Mouse (Mus musculus) adrenal gland, adult 2 months (tissue): Measurements from ENCODE around the gene Stx3. TPM values are rescaled to one million over a fixed set of nuclear protein-coding genes. Genes with fewer than 3 reads are reported as not detected.

Experiments used
- DNase-seq: peaks from one replicate; pipeline ENCODE4 v3.0.0; 2021
- polyA plus RNA-seq: library from polyadenylated mRNA; depleted of rRNA; stranded (reverse); fragments of >200 nt; gene quantifications from 2 replicates; pipeline ENCODE4 v1.2.3, GENCODE M21; 2012
- total RNA-seq, 2 experiments: library from RNA; stranded (reverse); gene quantifications; 2 replicates each; pipeline ENCODE4 v1.2.3; 2021

The Stx3 gene
- total and polyA plus RNA-seq, 3 experiments, result 8.3 to 9.6 (median 9.1) TPM

DNA sequence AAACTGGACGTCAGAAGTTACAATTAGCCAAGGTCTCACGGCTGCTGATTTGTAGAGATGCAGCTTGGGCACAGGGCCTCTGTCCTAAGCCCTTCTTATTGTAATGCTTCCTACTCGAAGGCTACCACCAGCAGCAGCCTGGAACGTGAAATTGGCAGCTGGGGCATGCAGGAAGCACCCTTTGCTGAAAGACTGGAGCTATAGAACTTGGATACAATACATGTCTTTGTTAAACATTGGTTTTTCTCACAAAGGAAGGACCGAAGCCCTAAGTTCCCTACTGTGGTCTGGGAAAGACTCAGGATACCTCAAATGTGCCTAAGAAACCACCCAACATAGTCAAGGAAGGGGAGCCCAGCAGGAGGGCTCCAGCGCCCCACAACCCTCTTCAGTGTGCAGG is 11.4 kb downstream of the Stx3 start:
- no peak for DNase-seq

DNA sequence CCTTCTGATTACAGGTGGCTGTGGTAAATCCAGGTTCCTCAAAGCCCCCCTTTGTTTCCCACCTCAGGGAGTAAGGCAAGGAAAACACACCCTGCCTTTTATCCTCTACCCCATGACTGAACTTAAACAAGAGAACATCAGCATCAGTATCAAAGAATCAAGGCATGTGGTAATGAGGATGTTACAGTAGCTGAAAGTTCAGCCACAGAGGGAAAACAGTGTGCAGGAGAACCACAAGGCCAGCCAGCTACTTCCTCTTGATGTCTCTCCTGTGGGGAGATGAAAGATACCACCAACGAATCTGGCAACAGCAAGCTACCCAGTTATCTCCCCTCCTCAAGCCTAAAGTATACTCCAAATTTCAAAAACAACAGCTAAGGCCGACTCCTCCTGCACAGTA is 12.0 kb downstream of the Stx3 start:
- DNase-seq, result no peak

DNA sequence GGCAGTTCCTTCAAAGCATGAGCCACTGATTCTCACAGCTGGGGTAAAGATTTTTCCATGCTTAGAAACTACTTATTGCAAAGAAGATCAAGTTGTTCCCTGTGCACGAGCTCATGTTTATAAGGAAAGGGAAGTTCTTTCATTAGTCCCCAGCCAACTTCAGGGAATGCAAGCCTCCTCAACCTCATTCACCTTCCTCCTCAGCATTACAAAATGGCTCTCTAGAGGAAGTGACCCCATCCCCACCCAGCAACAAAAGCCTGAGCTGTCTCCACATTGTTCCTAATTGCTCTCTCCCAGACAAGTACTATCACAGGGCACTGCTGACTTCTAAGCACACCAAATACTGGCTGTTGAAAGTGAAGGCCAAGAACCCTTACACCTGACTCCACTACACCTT is 14.8 kb downstream of the Stx3 start:
- DNase-seq, result no peak

DNA sequence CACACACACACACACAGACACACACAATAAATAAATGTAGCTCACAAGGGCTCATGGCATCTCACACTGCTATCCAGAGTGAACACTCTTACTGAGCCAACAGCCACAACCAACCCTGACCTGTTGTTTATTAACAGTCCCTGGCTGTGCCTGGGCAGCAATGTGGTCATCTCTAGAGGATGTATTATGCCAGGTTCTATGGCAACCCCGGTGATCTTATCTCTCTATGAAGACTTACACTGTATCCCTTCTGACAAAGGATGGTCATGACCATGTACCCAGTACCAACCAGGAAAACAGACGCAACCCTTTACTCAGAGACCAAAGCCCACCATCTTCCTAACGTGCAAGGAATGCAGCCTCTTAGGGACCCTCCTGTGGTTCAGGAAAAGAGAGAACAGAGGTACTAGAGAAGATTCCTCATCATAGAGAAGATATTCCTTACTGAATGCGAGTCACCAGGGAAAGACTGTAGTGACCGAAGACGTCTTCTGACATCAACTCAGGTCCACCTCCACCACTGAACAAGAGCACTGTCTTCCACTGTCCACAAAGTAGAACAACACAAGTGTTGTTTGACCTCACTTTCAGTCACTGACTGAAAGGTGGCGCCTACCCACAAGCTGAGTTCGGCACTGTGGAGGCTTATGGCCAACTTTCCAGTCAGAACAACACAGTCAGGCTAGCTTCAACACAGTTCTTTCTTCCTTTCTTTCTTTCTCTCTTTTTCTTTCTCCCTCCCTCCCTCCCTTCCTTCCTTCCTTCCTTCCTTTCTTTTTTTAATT is 18.5 kb downstream of the Stx3 start:
- DNase-seq, result no peak

DNA sequence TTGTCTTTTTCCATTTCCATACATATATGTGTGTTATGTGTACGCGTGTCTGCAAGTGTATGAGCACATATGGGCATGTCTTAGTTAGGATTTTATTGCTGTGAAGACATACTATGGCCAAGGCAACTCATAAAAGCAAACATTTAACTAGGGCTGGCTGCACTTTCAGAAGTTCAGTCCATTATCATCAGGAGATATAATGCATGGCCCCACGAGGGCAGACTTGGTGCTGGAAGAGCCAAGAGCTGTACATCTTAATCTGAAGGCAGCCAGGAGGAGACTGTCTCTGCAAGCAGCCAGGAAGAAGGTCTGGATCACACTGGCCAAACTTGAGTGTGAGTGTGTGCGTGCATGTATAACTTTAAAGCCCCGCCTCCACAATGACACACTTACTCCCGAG is 24.8 kb downstream of the Stx3 start:
- no peak for DNase-seq

DNA sequence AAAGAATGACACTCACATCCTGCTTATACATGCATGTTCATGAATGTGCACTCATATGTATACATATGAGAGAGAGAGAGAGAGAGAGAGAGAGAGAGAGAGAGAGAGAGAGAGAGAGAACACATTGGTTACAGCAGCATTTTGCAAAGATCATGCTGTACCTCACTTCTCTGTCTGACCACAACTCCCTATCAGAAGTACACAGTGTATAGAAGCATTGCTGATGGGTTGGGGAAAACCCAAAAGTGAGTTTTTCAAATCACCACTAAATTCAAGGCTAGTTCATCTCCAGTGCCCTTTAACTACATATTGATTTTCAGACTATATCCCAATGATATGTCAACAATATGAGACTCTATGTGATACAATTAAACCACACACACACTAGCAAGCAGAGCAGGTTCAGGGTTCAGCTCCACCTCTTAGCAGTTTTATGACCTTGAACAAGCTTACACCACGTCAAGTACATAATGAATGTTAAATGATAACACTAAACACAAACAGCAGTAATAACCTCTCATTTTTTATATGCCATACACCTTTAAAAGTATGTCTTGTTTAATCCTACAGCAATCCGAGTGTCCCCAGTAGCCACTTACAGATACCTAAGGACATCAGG is 25.4 kb downstream of the Stx3 start:
- DNase-seq, result no peak

DNA sequence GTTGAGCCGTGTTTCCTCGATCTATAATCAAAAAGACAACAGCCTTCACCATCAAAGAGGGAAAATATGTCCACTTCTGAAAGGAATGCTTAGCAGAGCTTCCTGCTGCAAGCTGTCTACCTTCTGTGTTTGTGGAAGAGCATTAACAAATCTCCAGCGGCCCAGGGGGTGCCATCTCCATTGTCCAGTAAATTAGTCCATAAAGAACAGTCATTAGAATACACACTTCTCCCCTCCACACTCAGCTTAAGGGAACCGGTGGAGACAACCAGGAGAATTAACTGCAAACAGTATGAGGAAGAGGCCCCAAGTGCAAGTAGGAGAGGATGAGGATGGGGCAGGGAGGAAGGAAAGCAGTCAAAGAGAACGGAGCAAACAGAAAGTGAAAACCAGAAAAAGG is 27.4 kb downstream of the Stx3 start:
- DNase-seq, result no peak

DNA sequence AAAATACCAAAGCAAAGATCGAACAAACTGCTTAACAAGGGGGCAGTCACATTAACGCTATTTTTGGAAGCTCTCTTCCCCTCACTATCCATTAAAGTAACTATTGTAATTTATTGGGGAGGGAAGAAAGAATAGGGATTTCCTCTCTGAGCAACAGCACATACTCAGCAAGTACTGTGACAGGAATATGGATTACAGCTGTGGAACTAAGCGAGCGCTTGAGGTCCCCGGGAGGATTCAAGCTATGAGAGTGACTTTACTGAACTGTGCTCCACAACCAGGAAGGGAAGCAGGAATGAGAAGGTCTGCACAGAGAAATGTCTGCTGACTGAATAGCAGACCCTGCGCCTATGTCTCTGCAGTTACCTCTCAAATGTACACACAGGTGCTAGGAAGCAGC is 30.3 kb downstream of the Stx3 start:
- DNase-seq, result no peak

DNA sequence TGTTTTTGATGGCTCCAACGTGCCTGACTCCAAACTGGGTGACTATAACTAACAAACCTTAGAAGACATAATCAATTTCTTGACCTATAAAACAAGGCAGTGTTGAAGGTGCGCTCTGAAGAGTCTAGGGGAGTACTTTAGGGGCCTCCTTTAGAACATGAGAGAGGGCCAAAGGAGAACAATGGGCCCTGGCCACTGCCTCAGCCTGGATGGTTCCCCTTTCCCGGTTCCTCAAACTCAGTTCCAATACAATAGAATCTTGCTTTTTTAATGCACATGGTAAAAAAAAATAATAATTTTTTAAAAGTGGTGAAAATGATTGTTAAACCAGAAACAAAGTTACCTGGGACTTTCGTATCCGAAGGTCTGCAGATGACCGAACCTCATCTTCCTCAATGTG is 31.4 kb downstream of the Stx3 start:
- no peak for DNase-seq

DNA sequence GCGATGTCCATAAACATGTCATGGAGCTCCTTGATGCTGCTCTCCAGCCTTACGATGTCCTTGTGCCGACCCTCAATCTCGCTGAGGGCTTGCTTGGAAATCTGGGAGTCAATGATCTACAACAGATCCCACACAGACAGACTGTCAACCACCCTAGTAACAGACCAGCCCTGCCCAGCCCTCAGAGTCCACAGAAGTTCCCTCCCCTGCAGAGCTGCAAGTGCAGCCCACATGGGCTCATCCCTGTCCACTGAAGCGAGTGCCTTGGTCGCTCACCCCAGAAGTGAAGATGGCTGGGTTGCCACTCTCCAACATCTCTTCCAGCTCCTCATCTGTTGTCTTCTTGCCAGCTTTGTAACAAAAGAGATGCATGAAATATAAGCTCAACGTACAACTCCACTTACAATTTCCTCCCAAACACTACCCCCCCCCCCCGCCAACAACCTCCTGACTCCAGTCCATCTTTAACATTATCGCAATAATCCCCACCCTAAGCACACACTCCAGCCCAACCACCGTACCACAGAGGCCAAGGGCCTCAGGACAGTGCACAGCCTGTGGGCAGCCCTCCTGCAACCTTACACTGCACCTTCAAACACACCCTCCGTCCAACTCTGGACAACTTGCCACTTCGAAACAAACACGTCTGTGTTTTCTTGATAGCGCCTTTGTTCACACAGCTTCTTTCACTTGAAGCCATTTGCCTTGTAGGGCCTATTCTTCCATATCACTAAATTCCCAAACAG is 33.6 kb downstream of the Stx3 start:
- DNase-seq, result no peak

DNA sequence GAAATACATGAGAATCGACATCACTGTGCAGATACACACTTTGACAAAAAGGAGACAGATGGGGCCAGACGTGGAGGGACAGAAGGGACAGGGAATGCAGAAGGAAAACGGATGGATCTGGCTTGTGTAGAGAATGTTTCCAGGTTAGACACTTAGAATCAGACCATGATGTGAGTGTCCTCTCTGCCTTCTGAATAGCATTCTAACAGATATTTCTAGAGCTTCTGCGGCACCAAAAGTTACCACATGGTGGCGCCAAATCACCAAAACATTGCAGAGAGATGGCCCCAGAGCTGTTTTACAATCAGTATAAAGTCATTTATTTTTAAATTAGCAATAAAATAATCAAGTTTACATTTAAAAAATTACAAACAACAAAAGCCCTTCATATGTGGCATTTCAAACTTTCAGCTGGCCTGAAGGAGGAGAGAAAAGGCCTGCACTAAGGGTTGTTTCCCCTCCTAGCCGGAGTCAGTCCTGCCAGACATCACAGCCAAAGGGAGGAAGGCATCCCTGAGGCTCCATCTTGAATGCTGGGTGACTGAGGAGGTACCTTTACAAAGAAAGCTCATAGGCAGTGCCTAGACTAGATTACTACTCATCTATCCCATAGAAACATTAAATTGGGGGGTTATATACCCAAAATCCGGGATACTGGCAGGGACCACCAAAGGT is 41.9 kb downstream of the Stx3 start:
- peak; percentile 38 for DNase-seq

DNA sequence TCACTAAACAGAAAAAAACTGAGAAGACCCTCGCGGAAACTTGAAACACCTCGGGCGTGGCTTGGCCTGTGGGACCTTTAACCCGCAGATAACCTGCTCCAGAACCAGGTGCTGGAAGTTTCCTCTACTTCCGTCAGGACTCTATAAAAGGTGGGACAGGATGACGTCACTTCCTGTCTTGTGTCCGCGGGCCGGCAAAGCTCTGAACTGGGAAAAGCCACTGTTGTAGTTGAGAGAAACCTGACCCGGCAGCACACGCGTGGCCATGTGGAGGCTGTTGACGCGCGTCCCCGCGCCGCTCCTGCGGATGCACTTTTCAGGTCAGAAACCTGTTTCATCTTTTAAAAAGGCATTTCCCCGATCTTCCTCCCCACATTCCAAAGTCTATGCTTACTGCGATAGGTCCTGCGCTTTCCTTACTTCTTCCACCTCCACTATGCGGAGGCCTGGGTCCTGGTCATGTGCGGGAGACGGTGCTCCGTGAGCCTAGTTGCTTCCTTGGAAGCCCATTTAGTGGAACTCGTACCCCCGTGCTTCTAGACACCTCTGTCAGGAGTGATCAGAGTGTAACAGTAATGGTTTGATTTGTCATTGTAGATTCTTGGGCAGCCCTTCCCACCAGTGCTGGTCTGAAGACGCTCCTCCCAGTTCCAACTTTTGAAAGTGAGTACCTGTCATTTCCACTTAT is 48.9 kb downstream of the Stx3 start, which contains the start of gene Mrpl16:
Gene Mrpl16, plus strand, starts transcription at position 187 of the 688 bp plus-strand sequence.
- peak; percentile 88 for DNase-seq

DNA sequence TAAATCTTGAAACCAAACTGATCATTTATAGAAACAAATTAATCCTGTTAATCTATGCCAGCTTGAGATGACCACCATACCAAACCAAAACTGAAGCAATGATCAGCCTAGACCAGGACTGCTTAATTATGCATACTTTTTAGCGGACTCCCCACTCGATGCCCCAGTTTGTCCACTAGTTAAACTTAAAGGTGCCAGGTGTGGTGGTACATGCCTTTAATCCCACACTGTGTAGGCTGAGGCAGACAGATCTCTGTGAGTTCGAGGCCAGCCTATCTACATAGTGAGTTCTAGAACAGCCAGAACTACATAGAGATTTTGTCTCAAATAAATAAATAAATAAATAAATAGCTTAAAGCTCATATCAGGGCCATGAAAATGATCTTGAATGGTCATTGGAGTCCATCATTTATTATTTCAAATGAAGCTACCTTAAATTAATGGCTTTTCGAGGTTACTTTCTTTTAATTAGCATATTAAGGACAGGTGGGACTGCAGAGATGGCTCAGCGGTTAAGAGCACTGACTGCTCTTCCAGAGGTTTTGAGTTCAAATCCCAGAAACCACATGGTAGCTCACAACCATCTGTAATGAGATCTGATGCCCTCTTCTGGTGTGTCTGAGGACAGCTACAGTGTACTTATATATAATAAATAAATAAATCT is 49.8 kb downstream of the Stx3 start:
- DNase-seq, result no peak

DNA sequence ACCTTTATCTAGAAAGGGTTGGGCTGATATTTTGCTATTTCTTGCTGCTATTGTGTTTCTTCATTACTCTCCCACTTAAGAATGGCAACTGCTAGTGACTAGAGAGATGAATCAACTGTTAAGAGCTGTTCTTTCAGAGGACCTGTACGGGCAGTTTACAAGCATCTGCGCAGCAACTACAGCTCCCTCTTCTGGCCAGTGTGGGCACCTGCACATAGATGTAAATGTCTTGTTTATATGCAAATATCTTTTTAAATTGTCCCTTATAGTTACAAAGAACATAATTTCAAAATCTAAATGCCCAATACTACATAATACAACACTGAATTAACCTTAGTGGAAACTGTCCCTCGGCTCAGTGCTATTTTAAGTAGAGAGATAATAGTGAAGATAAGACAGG is 51.0 kb downstream of the Stx3 start:
- peak; percentile 19 for DNase-seq

DNA sequence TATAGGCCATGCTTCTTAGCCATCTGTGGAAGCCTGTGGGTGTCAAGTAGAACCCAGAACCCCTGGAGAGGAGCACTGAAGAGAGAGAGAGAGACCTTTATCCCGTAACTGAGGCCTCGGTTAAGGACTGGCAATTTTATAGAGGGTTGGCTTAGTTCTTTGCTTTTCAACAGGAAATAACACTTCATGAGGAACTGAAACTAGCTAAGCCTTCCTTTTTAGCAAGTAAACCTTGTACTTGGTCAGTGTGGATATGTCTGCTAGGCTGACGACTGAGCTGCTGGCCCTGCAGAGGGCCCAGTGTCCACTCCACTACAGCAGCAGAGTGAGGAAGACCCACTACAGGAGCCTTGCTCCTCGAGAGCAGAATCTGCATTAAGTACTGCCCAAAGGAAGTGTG is 52.8 kb downstream of the Stx3 start:
- no peak for DNase-seq

DNA sequence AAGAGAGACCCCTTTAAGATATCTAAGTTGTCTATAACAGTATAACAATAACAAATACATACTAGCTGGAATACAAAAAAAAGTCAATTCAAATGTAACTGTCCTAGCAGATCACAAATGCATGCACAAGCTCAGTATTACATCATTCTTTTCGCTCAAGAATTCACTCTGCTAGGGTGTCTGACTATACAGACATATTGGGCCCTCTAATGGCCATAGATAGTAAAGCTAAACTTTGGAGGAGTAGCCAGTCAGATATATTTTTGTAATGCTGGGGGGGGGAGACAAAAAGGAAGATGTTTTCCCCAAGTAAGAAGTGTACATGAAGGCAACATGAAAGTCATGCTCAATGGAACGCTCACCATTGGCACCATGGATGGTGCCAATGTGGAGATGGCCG is 54.1 kb downstream of the Stx3 start:
- DNase-seq, result no peak

DNA sequence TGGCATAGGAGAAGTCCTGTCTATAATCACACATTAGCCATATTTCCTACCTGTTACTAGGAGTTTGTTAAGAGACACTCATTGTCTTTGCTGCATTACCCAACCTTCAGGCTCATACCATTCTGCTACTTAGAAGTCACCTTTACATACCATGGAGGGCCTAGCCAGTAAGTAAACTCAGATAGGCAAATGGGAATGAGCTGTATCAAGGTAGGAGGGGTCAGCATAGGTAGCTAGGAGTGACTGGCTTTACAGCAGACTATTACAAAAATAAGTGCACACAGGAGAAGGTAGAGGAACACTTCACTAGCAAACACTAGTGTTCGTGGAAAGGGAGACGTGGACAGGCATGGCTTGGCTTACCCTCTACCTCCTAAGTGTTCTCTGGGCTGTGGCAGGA is 71.9 kb downstream of the Stx3 start, which contains the start of gene Gif:
Gene Gif, plus strand, starts transcription at position 257 of the 400 bp plus-strand sequence.
- DNase-seq, result no peak

DNA sequence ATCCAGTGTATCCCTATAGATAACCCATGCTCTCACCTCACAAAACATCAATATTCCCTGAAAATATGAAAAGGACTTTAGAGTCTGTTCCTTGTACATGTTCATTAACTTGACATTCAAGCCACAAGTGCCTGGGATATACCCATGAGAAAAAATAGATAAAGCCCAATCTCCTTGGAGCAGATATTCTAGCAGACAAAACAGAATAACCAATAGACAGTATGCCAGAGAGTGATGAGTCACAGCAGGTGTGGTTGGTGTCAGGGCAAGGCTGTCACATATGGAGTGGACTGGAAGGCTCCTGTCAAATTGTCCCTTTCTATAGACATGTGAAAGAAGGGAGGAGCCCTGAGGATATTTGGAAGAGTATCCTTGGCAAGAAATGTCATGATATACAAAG is 73.5 kb downstream of the Stx3 start:
- DNase-seq, result no peak

DNA sequence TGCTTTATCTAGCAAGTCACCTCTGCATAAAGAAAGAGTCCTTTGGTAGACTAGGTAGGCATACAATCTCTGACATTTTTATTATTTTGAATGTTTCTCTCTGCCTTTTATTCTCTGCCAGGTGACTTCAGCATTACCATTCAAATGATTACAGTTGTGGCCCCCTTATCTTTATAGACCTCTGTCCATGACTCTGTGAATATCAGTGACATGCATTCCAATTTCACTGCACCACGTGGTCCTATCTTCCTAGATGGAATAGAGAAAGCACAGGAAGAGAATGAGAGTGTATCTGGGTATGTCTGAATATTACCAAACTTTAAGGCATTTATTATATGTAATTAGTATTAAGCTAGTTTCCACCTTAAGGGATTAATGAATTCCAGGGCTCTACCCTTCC is 82.7 kb downstream of the Stx3 start:
- no peak for DNase-seq

DNA sequence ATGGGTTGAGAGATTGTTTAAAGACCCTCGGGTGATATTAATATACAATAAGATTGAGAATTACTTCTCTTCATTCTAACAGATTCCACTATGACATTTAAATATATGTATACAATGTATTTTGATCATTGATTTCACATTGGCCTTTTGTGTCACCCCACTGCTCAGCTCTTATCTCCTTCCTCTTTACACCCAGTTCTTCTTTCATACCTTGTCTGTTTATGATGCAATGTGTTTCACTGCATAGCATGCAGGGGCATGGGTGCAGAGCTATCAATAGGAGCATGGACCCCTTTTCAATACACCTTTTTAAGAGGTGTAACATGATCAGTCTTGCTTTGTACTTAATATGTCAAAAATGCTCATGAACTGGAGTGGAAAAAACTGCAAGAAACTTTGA is 88.9 kb downstream of the Stx3 start:
- no peak for DNase-seq

DNA sequence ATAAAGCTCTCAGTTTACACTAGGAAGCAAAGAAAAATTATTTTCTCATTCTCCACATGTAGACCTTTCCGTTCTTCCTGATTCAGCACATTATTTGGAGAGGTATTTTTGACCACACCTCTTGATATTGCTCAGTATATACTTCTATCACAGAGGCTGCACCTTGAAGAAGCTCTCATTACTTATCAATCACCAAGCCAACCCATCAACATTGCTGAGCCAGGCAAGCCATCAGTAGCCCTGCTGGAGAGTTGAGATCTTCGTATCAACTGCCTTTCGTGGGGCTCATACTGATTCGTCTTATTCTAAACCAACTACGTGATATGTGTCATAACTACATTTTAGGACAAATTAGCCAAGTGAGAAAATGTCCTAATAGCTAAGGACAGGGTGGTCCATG is 91.9 kb downstream of the Stx3 start:
- DNase-seq, result no peak
